Mouse (Mus musculus) kidney, embryonic 16.5 days (tissue): ENCODE data around the gene Gpt2. TPM values are rescaled to one million over a fixed set of nuclear protein-coding genes. Genes with fewer than 3 reads are reported as not detected.

Experiments
- ATAC-seq: fragments of 200-750 bp; cut with Nextera tagmentation; 2 replicates; pipeline ENCODE4 v1.8.0; 2017; ENCODE audit warnings: moderate TSS enrichment; ENCODE audit not compliant: low FRiP score, low TSS enrichment
- H3K27ac ChIP-seq: fragments of 300-500 bp; sonication (generic); 2 replicates; pipeline ENCODE4 v1.5.1; 2014; ENCODE audit warnings: low read length
- H3K27me3 ChIP-seq: fragments of 300-500 bp; sonication (generic); 2 replicates; pipeline ENCODE4 v1.6.1; 2014; ENCODE audit warnings: low read length, control low read depth, mixed read lengths; ENCODE audit not compliant: insufficient read depth
- H3K36me3 ChIP-seq: fragments of 300-500 bp; sonication (generic); 2 replicates; pipeline ENCODE4 v1.6.1; 2014; ENCODE audit warnings: low read length, control low read depth, mixed read lengths; ENCODE audit not compliant: insufficient read depth
- H3K4me1 ChIP-seq: fragments of 300-500 bp; sonication (generic); 2 replicates; pipeline ENCODE4 v1.6.1; 2014; ENCODE audit warnings: low read length, control low read depth, mixed read lengths; ENCODE audit not compliant: insufficient read depth
- H3K4me2 ChIP-seq: fragments of 300-500 bp; sonication (generic); replicated peaks from 2 replicates; pipeline ENCODE4 v1.6.1; 2014; ENCODE audit warnings: low read depth, low read length
- H3K4me3 ChIP-seq: fragments of 300-500 bp; sonication (generic); 2 replicates; pipeline ENCODE4 v1.5.1; 2014; ENCODE audit warnings: mild to moderate bottlenecking, low read length
- H3K9ac ChIP-seq: fragments of 300-500 bp; sonication (generic); replicated peaks from 2 replicates; pipeline ENCODE4 v1.6.1; 2014; ENCODE audit warnings: low read length
- H3K9me3 ChIP-seq: fragments of 300-500 bp; sonication (generic); 2 replicates; pipeline ENCODE4 v1.6.1; 2016; ENCODE audit warnings: low read length, control low read depth
- WGBS: fragments of 180-500 bp; shearing (Covaris S2); extraction: QIAGEN DNeasy Blood & Tissue Kit; methylation state at CpG from one replicate; pipeline ENCODE4 v1.1.7; 2014; 5-methylcytosine and 5-hydroxymethylcytosine counted together
- polyA plus RNA-seq: library from polyadenylated mRNA; unstranded; fragments of >200 nt; fragmentation: Nextera tagmentation; extraction: Ambion mirVana; gene quantifications from 2 replicates; pipeline ENCODE4 v1.2.1, GENCODE M21; 2015

The Gpt2 gene
- polyA plus RNA-seq, 1 experiment from 2014 or later, result 19.1 TPM

GRCm38 (mm10) chr8:85559966-85560365 lies 67.6 kb downstream of the Gpt2 start:
- H3K4me2 ChIP-seq, result no peak overlapping the region
- no peak for ATAC-seq

GRCm38 (mm10) chr8:85563336-85563735 lies 71.0 kb downstream of the Gpt2 start:
- H3K9me3 ChIP-seq, result no peaks in the 10 kb centered on the region
- no peaks in the 10 kb centered on the region for H3K27me3 ChIP-seq
- no peak overlapping the region for H3K4me2 ChIP-seq
- no peak overlapping the region for H3K9ac ChIP-seq
- no peak overlapping the region for H3K27ac ChIP-seq
- ATAC-seq, result no peak
- WGBS, result 93% methylated on average over 8 of the region's 8 CpGs
- H3K36me3 ChIP-seq, result no peaks in the 10 kb centered on the region
- no peak overlapping the region for H3K4me3 ChIP-seq
- no peaks in the 10 kb centered on the region for H3K4me1 ChIP-seq

More at GRCm38 (mm10) chr8:85559966-85560365, 67.6 kb downstream of the Gpt2 start:
- no peak overlapping the region for H3K4me3 ChIP-seq
- no peaks in the 10 kb centered on the region for H3K36me3 ChIP-seq
- no peak overlapping the region for H3K9ac ChIP-seq
- H3K27ac ChIP-seq, result no peak overlapping the region
- 64% methylated on average over 2 of the region's 2 CpGs for WGBS
- no peaks in the 10 kb centered on the region for H3K9me3 ChIP-seq
- peaks cover 5% of the 10 kb centered on the region; the same call in 1 of the 2 replicates for H3K4me1 ChIP-seq
- no peaks in the 10 kb centered on the region for H3K27me3 ChIP-seq

GRCm38 (mm10) chr8:85565186-85565585 lies 72.8 kb downstream of the Gpt2 start:
- no peak overlapping the region for H3K9ac ChIP-seq
- no peaks in the 10 kb centered on the region for H3K4me1 ChIP-seq
- WGBS, result 82% methylated on average over 3 of the region's 3 CpGs
- no peak overlapping the region for H3K4me2 ChIP-seq
- H3K27ac ChIP-seq, result no peak overlapping the region
- H3K27me3 ChIP-seq, result no peaks in the 10 kb centered on the region
- H3K9me3 ChIP-seq, result no peaks in the 10 kb centered on the region
- H3K4me3 ChIP-seq, result no peak overlapping the region
- H3K36me3 ChIP-seq, result no peaks in the 10 kb centered on the region
- no peak for ATAC-seq

- H3K9ac ChIP-seq, result no peak overlapping the region
- H3K36me3 ChIP-seq, result no peaks in the 10 kb centered on the region
- no peaks in the 10 kb centered on the region for H3K4me1 ChIP-seq
- H3K4me3 ChIP-seq, result no peak overlapping the region
- H3K9me3 ChIP-seq, result no peaks in the 10 kb centered on the region
- H3K27me3 ChIP-seq, result no peaks in the 10 kb centered on the region
- H3K27ac ChIP-seq, result no peak overlapping the region
- WGBS, result 84% methylated on average over 2 of the region's 2 CpGs
- 0 out of 2 replicates have a peak, but pooled peaks have one; percentile 65 for ATAC-seq
- no peak overlapping the region for H3K4me2 ChIP-seq
These were observed 75.4 kb downstream of the Gpt2 start for GRCm38 (mm10) chr8:85567801-85568200.

GRCm38 (mm10) chr8:85570466-85570865 lies 78.1 kb downstream of the Gpt2 start:
- H3K27ac ChIP-seq, result no peak overlapping the region

GRCm38 (mm10) chr8:85573972-85574496 lies 81.7 kb downstream of the Gpt2 start:
- no peaks in the 10 kb centered on the region for H3K36me3 ChIP-seq
- H3K9me3 ChIP-seq, result no peaks in the 10 kb centered on the region
- WGBS, result 88% methylated on average over 2 of the region's 2 CpGs
- H3K4me1 ChIP-seq, result no peaks in the 10 kb centered on the region
- H3K9ac ChIP-seq, result no peak overlapping the region
- no peak overlapping the region for H3K4me2 ChIP-seq
- no peaks in the 10 kb centered on the region for H3K27me3 ChIP-seq
- no peak for ATAC-seq
- H3K4me3 ChIP-seq, result no peak overlapping the region
- H3K27ac ChIP-seq, result no peak overlapping the region

More at GRCm38 (mm10) chr8:85570466-85570865, 78.1 kb downstream of the Gpt2 start:
- 86% methylated on average over 4 of the region's 4 CpGs for WGBS
- H3K4me1 ChIP-seq, result no peaks in the 10 kb centered on the region
- no peak overlapping the region for H3K4me2 ChIP-seq
- no peaks in the 10 kb centered on the region for H3K36me3 ChIP-seq
- ATAC-seq, result no peak
- H3K9me3 ChIP-seq, result no peaks in the 10 kb centered on the region
- H3K27me3 ChIP-seq, result no peaks in the 10 kb centered on the region
- no peak overlapping the region for H3K9ac ChIP-seq
- H3K4me3 ChIP-seq, result no peak overlapping the region

Other genes with a start within 250 kb of the Gpt2 start
- 106 TPM in 2 replicates for gene Orc6, start 192.9 kb upstream of the Gpt2 start, polyA plus RNA-seq
- gene Vps35, start 192.8 kb upstream of the Gpt2 start, polyA plus RNA-seq, result 156 and 161 TPM in 2 replicates
- gene Mylk3, start 106.2 kb upstream of the Gpt2 start, polyA plus RNA-seq, result 1.7 and 1.9 TPM in 2 replicates
- 38.8 and 40.3 TPM in 2 replicates for gene 4921524J17Rik, start 59.7 kb upstream of the Gpt2 start, polyA plus RNA-seq
- 172 and 181 TPM in 2 replicates for gene Dnaja2, start 62.8 kb downstream of the Gpt2 start, polyA plus RNA-seq
- gene Neto2, start 208.3 kb downstream of the Gpt2 start, polyA plus RNA-seq, result 15.7 and 16.0 TPM in 2 replicates